Mouse (Mus musculus) neural tube, embryonic 11.5 days (tissue): ENCODE measurements around the gene Gipc2. TPM values are rescaled to one million over a fixed set of nuclear protein-coding genes. Genes with fewer than 3 reads are reported as not detected.

ENCODE experiments used
- ATAC-seq: fragments of 200-750 bp; cut with Nextera tagmentation; 2 replicates; pipeline ENCODE4 v1.8.0; 2017; ENCODE audit warnings: moderate number of reproducible peaks, mild to moderate bottlenecking, moderate TSS enrichment, moderate library complexity; ENCODE audit not compliant: insufficient read depth, low FRiP score, low TSS enrichment
- DNase-seq: peaks from one replicate; pipeline ENCODE4 v3.0.0-alpha.2; 2015; ENCODE audit warnings: low spot score
- H3K27ac ChIP-seq: fragments of 300-500 bp; sonication (generic); 2 replicates; pipeline ENCODE4 v1.5.1; 2014; ENCODE audit warnings: low read depth, mild to moderate bottlenecking, low read length
- H3K27me3 ChIP-seq: fragments of 300-500 bp; sonication (generic); 2 replicates; pipeline ENCODE4 v1.6.1; 2014; ENCODE audit warnings: mild to moderate bottlenecking, low read length, mixed read lengths; ENCODE audit not compliant: control insufficient read depth, insufficient read depth
- H3K36me3 ChIP-seq: fragments of 300-500 bp; sonication (generic); 2 replicates; pipeline ENCODE4 v1.6.1; 2014; ENCODE audit warnings: mild to moderate bottlenecking, low read length, moderate library complexity, mixed read lengths; ENCODE audit not compliant: control insufficient read depth, insufficient read depth
- H3K4me1 ChIP-seq: fragments of 300-500 bp; sonication (generic); 2 replicates; pipeline ENCODE4 v1.6.1; 2014; ENCODE audit warnings: low read length, mixed read lengths; ENCODE audit not compliant: control insufficient read depth, insufficient read depth
- H3K4me2 ChIP-seq: fragments of 300-500 bp; sonication (generic); 2 replicates; pipeline ENCODE4 v1.6.1; 2014; ENCODE audit warnings: low read depth, mild to moderate bottlenecking, moderate library complexity
- H3K4me3 ChIP-seq: fragments of 300-500 bp; sonication (generic); 2 replicates; pipeline ENCODE4 v1.5.1; 2014; ENCODE audit warnings: low read depth, low read length
- H3K9ac ChIP-seq: fragments of 300-500 bp; sonication (generic); 2 replicates; pipeline ENCODE4 v1.6.1; 2014; ENCODE audit warnings: mild to moderate bottlenecking, low read length
- H3K9me3 ChIP-seq: fragments of 300-500 bp; sonication (generic); 2 replicates; pipeline ENCODE4 v1.6.1; 2016; ENCODE audit warnings: low read length; ENCODE audit not compliant: control insufficient read depth
- WGBS: fragments of 180-500 bp; shearing (Covaris S2); extraction: QIAGEN DNeasy Blood & Tissue Kit; methylation state at CpG from one replicate; pipeline ENCODE4 v1.1.7; 2014; 5-methylcytosine and 5-hydroxymethylcytosine counted together
- polyA plus RNA-seq: library from polyadenylated mRNA; unstranded; fragments of >200 nt; fragmentation: Nextera tagmentation; extraction: Ambion mirVana; gene quantifications from 2 replicates; pipeline ENCODE4 v1.2.1, GENCODE M21; 2014

The Gipc2 gene
- polyA plus RNA-seq, 1 experiment from 2014 or later, result 1.1 TPM

- Histone ChIP-seq H3K9me3 (no peaks in the 10 kb centered on the region), H3K27ac (no peak overlapping the region), H3K9ac (no peak overlapping the region), H3K27me3 (no peaks in the 10 kb centered on the region), H3K4me3 (no peak overlapping the region), H3K4me2 (no peak overlapping the region), H3K36me3 (no peaks in the 10 kb centered on the region), H3K4me1 (no peaks in the 10 kb centered on the region)
- no peak for DNase-seq
- no peak for ATAC-seq
- WGBS, result 87% methylated on average over 5 of the region's 5 CpGs
These were observed 11.9 kb downstream of the Gipc2 start for GRCm38 (mm10) chr3:152154095-152154494.

DNA sequence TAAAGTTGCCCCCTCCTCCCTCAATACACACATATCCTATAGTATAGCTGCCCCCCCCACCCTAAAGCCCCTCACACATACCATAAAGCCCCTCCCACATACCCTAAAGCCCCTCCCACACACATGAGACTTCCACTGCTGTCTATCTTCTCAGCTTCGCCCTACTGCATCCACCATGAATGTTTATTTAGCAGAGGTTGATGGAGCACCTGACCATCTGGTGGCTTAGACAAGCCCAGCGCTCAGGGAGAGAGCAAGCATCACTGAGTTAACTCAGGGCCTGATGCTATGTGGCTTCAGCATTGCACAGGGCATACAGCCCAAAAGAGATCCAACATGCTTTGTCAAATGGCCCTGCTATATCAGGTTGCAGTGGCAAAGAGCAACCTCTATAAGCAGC lies 12.9 kb downstream of the Gipc2 start:
- ATAC-seq (no peak), DNase-seq (no peak)
- Histone ChIP-seq H3K36me3 (no peaks in the 10 kb centered on the region), H3K4me3 (no peak overlapping the region), H3K4me1 (no peaks in the 10 kb centered on the region), H3K27ac (no peak overlapping the region), H3K9me3 (no peaks in the 10 kb centered on the region), H3K9ac (no peak overlapping the region), H3K27me3 (no peaks in the 10 kb centered on the region), H3K4me2 (no peak overlapping the region)
- WGBS, result 79% methylated on average over 2 of the region's 2 CpGs

DNA sequence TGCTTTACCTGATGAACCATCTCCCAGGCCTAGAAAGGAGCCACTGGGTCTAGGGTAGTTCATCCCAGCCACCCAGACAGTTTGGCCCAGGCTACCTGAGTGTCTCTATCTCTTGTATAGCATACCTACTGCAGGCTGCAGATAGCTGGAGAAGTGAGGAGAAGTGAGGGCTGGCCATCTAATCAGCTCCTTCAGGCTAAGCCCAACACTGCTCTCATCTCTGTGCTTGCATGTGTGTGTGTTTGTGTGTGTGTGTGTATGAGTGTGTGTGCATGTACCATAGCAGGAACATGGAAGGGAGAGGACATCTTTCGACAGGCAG lies 13.6 kb downstream of the Gipc2 start:
- Histone ChIP-seq H3K4me1 (no peaks in the 10 kb centered on the region), H3K9ac (no peak overlapping the region), H3K4me2 (no peak overlapping the region), H3K9me3 (no peaks in the 10 kb centered on the region), H3K36me3 (no peaks in the 10 kb centered on the region), H3K27ac (no peak overlapping the region), H3K4me3 (no peak overlapping the region), H3K27me3 (no peaks in the 10 kb centered on the region)
- DNase-seq (no peak), ATAC-seq (no peak)
- WGBS, result 94% methylated on average over 1 of the region's 1 CpGs

DNA sequence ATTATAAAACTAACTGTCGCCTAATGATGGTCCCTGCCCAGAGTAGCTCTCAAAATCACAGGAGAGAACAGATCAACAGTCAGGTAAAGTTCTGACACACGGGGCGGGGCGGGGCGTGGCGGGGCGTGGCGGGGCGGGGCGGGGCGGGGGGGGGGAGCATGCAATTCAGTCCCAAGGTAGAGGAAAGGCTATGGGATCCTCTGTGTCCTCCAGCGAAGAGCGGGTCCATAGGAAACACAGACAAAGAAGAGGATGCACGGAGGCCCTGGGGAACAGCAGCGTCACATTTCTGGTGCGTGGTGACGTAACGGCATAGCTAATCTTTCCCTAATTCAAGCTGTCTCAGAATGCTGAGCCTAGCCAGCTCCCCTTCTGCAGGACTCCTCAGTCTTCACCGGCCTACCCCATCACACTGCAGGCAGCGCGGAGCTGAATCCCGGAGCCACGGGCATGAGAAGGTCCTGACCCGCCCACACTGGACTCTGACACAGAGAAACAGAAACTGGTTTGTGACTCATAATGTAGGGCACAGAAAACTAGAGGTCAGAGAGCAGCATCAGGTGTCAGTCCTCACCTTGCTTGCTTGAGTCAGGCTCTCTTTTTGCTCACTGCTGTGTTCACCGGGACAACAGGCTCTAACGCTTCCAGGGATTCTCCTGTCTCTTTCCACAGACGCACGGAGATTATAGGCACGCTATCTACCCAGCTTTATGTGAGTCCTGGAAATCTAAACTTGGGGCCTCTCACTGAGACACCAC lies 14.1 kb downstream of the Gipc2 start:
- H3K9me3 ChIP-seq, result no peaks in the 10 kb centered on the region
- no peaks in the 10 kb centered on the region for H3K4me1 ChIP-seq
- H3K36me3 ChIP-seq, result no peaks in the 10 kb centered on the region
- DNase-seq (no peak), ATAC-seq (no peak)
- peak overlapping the region; percentile 26; the same call in 1 of the 2 replicates for H3K4me2 ChIP-seq
- no peak overlapping the region for H3K27ac ChIP-seq
- H3K9ac ChIP-seq, result no peak overlapping the region
- no peak overlapping the region for H3K4me3 ChIP-seq
- H3K27me3 ChIP-seq, result no peaks in the 10 kb centered on the region
- WGBS, result 60% methylated on average over 21 of the region's 29 CpGs

DNA sequence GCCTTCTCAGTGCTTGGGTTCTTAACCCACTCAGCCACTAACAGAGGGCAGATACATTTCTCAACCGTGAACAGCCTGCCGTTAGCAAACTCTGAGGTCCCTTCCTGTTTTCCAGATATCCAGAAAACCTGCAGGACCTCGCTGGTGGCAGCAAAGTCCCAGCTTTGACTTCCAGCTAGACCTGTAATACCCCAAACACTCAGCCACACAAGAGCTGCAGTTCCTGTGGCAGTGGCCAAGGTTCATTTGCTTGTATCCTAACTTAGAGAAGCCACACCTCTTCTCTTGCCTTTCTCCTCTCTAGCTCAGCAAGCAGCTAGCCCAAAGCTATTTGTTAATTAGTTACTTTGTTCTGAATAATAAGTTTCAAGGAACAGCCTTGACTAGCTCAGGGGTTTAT lies 16.2 kb downstream of the Gipc2 start:
- Histone ChIP-seq H3K4me2 (no peak overlapping the region), H3K9ac (no peak overlapping the region), H3K4me3 (no peak overlapping the region), H3K36me3 (no peaks in the 10 kb centered on the region), H3K4me1 (no peaks in the 10 kb centered on the region), H3K27ac (no peak overlapping the region), H3K9me3 (no peaks in the 10 kb centered on the region), H3K27me3 (no peaks in the 10 kb centered on the region)
- ATAC-seq (no peak), DNase-seq (no peak)
- WGBS, result 69% methylated on average over 3 of the region's 3 CpGs

GRCm38 (mm10) chr3:152149449-152149848 lies 16.6 kb downstream of the Gipc2 start:
- H3K4me1 ChIP-seq, result no peaks in the 10 kb centered on the region
- ATAC-seq (no peak), DNase-seq (no peak)
- no peaks in the 10 kb centered on the region for H3K27me3 ChIP-seq
- H3K4me3 ChIP-seq, result no peak overlapping the region
- no peaks in the 10 kb centered on the region for H3K36me3 ChIP-seq
- H3K27ac ChIP-seq, result no peak overlapping the region
- H3K4me2 ChIP-seq, result no peak overlapping the region
- WGBS, result 80% methylated on average over 7 of the region's 7 CpGs
- H3K9ac ChIP-seq, result no peak overlapping the region
- no peaks in the 10 kb centered on the region for H3K9me3 ChIP-seq

GRCm38 (mm10) chr3:152147085-152147831 lies 18.8 kb downstream of the Gipc2 start:
- 73% methylated on average over 12 of the region's 12 CpGs for WGBS
- ATAC-seq, result no peak

GRCm38 (mm10) chr3:152145186-152145585 lies 20.8 kb downstream of the Gipc2 start:
- Histone ChIP-seq H3K4me2 (no peak overlapping the region), H3K36me3 (no peaks in the 10 kb centered on the region), H3K4me1 (no peaks in the 10 kb centered on the region), H3K9ac (no peak overlapping the region), H3K9me3 (no peaks in the 10 kb centered on the region), H3K27ac (no peak overlapping the region), H3K4me3 (no peak overlapping the region), H3K27me3 (no peaks in the 10 kb centered on the region)
- no peak for DNase-seq
- ATAC-seq, result no peak
- 56% methylated on average over 2 of the region's 2 CpGs for WGBS

More at GRCm38 (mm10) chr3:152147085-152147831, 18.8 kb downstream of the Gipc2 start:
- Histone ChIP-seq H3K27me3 (no peaks in the 10 kb centered on the region), H3K4me2 (no peak overlapping the region), H3K27ac (no peak overlapping the region), H3K36me3 (no peaks in the 10 kb centered on the region), H3K9me3 (no peaks in the 10 kb centered on the region), H3K9ac (no peak overlapping the region), H3K4me3 (no peak overlapping the region), H3K4me1 (no peaks in the 10 kb centered on the region)
- no peak for DNase-seq
